Mouse (Mus musculus) left cerebral cortex, postnatal 36 days (tissue): ENCODE results near the gene Pank2. TPM values are rescaled to one million over a fixed set of nuclear protein-coding genes. Genes with fewer than 3 reads are reported as not detected.
"Not testable (repeated sequence)": the region's sequence is repeated elsewhere in the genome, so short reads cannot be mapped to it uniquely, and the experiment has no call there.

Source experiments
- DNase-seq, 2 experiments: peaks; one replicate each; pipeline ENCODE4 v3.0.0; 2021 to 2022; ENCODE audit warnings: low spot score in 2 of 2, mixed read lengths in 1 of 2
- intact Hi-C: fragments of 180-260 bp; cut with DNase I; formaldehyde crosslinking; loops from one replicate; pipeline ENCODE4 v1.15.1; 2025
- microRNA-seq: library from miRNA; unstranded; fragments of <30 nt; microRNA quantifications from one replicate; pipeline ENCODE4 v1.2.0, GENCODE M21; 2022
- total RNA-seq, 2 experiments: library from RNA; stranded (reverse); gene quantifications; 2 replicates each; pipeline ENCODE4 v1.2.3; 2021

Gene Pank2
- total RNA-seq, 2 experiments from 2014 or later: 67.4 to 72.0 TPM

DNA sequence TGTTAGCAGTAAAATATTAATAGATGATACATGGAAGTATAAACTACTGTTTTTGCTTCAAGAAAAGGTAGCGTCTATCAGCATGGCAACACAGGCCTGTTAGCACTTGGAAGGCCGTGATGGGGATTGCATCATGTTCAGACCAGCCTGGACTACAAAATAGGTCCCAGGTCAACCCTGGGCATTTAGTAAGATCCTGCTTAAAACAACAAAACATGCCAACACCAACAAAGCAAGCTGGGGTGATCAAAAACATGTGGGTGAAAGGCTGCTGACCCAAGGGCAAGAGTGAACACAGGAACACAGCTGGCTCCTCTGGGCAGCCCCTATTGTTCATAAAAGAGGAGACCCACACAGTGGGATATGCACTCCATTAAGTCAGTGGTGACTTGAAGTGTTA lies 45.5 kb downstream of the Pank2 start:
- intact Hi-C loops: no loop called here
- DNase-seq: no peak

DNA sequence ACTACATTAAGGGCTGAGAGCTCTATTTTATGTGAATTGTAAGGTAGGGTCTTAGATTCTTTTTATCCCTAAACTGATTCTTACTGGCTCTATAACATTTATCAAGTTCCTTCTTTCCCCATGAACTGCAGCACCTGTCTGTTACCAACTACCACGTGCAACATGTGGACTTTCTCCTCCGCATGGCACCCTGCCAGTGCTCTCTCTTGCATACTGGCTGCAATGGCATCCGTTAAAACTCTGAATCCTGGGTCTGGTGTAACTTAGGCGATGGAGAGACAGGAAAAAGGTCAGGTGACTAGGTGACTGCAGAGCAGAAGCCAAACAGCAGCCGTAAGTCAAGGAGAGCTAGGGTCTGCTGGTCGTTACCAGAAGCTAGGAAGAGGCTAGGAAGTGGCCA lies 47.0 kb downstream of the Pank2 start:
- no peak for DNase-seq
- intact Hi-C loops: no loop called here

DNA sequence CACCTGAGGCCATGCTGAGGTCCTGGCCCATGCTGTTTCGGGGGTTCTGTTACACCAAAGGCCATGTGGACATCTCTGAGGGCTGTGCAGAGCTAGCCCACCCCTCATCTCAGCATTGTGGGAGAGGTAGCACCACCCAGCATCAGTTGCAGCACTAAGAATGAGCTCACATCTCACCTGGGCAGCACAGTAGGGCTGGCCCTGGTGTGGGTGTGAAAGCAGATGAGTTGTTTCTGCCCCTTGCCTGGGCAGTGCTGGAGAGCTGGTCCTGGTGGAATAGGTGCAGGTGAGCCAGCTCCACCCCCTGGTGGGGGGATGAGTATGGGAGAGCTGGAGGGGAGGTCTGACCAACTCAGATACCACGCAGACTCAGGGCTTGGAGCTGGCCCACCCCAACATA lies 53.9 kb downstream of the Pank2 start:
- intact Hi-C loops: no loop called here
- DNase-seq: no peak

DNA sequence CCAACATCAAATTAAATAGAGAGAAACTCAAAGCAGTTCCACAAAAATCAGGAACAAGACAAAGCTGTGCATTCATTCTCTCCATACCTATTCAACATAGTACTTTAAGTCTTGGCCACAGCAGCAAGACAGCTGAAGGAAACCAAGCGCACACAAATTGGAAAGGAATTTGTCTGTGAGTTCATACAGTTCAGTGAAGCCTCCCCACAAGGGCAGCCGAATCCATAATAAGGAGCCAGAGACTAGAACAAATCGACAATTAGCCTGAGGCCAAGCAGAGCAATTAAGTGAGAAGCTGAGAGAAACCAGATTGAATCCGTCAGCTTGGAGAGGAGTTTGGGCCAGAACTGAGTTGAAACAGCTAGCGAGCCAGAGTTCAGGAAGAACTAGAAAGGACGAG lies 57.1 kb downstream of the Pank2 start:
- intact Hi-C loops: no loop called here
- DNase-seq: no peak

DNA sequence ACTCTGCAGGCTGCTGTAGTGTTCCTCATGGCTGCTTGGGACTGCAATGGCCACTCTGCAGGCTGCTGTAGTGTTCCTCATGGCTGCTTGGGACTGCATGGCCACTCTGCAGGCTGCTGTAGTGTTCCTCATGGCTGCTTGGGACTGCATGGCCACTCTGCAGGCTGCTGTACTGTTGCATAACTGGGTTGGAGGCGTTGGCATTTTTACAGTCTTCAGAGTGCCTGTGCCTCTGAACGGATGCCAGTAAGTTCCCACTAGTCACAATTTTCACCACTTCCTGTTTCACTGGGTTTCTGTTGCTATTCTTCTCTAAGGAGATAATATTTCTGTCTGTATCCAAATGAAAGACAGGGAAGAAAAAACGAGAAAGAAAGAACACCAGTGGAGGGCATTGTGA lies 58.9 kb downstream of the Pank2 start:
- intact Hi-C loops: not testable (repeated sequence)
- DNase-seq: peak; percentile 66

DNA sequence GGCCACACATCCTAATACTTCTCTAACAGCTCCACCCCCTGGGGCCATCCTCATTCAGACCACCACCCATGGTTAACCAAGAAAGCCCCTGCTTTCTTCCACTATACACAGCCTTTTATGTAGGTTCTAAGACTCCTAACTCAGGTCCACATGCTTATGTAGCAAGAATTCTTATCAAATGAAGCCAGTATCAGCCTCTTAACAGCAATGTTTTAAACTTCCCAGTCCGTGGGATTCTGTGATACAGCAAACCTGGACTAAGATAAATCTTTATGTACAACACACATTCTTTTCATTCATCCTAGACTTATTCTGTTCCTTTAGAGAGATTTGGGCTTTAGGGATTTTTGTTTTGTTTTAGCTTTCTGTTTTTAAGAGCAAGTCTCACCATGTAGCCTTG lies 61.4 kb downstream of the Pank2 start:
- intact Hi-C loops: no loop called here
- DNase-seq: no peak

DNA sequence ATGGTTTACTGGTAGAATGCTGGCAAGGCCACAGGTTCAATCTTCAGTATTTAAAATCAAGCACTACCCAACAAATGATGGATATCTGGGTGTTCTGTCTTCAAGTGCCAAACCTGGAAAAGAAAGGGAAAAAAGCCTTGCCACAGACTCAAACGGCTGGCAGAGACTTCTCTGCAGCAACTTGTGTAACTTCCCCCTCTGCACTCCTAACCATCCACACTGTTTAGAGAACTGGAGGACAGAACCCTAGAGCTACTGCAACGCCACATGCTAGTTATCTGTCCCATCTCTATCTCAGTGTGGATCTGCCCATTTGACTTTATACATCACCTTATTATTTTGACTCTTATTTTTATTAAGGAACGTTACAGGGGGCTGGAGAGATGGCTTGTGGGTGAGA lies 63.7 kb downstream of the Pank2 start:
- DNase-seq: no peak
- intact Hi-C loops: no loop called here

DNA sequence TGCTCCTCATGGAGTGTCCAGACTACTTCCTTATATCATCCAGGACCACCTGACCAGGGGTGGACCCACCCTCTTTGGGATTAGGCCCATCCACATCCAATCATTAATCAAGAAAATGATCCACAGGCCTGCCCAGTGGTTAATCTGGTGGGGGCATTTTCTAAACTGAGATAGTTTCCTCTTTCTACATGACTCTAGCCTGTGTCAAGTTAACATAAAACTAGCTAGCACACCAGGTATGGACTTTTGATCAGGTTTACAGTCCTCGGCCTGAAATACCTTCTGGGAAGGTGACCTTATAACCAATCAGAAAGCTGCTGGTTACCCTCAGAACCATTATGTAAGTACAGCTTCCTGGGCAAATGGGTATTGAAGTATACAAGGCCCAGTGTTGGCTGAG lies 66.7 kb downstream of the Pank2 start:
- no peak for DNase-seq
- intact Hi-C loops: no loop called here

DNA sequence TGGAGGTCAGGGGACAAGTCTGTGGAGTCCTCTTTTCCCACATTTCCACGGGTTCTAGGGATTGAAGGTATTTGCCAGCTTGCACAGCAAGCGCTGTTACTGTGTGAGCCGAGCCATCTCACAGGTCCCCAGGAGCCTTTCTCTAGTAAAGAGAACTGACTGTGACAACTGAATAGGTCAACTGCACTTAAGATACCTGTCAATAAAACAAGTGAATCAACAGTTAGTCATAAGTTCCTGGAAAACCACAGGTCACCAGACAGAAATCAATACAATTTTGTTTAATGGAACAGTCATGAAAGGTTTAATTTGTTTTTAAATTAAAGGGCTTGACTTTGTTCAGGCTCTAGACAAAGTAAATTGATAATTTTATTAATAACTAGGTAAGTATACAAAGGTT lies 68.3 kb downstream of the Pank2 start:
- DNase-seq: no peak
- intact Hi-C loops: no loop called here

DNA sequence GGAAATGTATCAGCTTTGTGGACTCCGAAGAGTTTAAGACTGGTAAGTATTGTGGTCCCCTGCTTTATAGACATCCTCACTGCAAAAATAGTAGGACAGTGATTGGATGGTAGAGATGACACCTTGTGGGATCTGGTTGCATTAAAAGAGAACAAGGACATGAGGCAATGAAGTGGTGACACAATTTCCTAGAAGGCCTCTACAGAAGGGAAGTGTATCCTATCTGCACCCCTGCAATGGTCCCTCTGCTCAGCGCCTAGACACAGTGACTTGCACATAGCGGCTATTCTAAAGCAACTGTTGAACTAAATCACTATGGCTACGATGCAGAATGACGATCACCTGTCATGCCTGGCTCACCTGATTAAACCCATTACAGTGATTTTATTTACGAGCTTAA lies 75.3 kb downstream of the Pank2 start:
- intact Hi-C loops: no loop called here
- no peak for DNase-seq

DNA sequence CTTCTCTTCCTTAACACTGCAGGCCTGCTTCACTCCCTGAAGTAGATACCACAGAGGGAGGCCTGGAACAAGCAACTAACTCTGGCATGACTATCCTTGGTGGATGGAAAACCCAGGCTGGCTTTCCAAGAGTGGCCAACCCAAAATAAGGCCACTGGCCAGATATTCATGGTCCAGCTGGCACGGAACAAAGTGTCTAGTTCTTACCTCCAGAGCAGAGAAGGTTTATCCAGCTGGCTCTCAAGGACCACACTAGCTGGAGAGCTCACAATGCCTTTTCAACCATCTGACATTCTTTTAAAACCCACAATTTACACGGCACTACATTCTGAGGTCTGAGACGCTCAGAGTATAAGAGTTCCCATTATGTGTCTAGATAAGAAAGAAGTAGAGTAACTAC lies 82.2 kb downstream of the Pank2 start:
- intact Hi-C loops: no loop called here
- peak in 1 of 2 experiments; percentile 21 for DNase-seq

DNA sequence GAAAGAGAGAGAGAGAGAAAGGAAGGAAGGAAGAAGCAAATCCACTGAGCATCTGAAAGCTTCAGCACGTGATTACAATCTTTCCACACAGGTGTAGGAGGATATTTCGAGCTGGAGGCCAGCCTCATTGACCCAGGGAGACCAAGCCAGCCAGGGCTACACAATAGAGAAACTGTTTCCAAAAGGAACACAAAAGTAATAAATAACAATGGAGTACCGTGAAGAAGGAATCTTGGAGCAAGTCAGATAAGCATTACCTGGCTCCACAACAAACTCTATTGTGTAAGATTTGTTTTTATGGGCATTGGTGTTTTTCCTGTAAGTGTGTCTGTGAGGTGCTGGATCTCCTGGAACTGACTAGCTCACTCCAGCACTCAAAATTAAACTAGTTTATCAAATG lies 83.3 kb downstream of the Pank2 start:
- intact Hi-C loops: no loop called here
- no peak for DNase-seq

Small RNA genes within 50 kb of the gene (microRNA-seq; reads per million reads assigned to microRNA genes)
- 27.1 reads per million, percentile 43 among the genes with 10 or more reads in this experiment for gene Mir103-2

Other genes starting within 250 kb of the Pank2 start
- gene Gfra4, start 219.4 kb upstream of the Pank2 start, total RNA-seq: 10 to 100 TPM; 53.5 to 65.7 TPM
- gene Adam33, start 198.7 kb upstream of the Pank2 start, total RNA-seq: 1 to 10 TPM; 4.9 to 9.0 TPM
- gene Siglec1, start 175.7 kb upstream of the Pank2 start, total RNA-seq: under 1 TPM; 0.32 to 0.75 TPM
- 10 to 100 TPM in 1 of 2 experiments, 1 to 10 TPM in 1; 7.2 to 11.9 TPM for gene Hspa12b, start 135.2 kb upstream of the Pank2 start, total RNA-seq
- gene Gm11037, start 129.0 kb upstream of the Pank2 start, total RNA-seq: not detected
- 10 to 100 TPM; 71.1 to 78.3 TPM for gene 1700037H04Rik, start 102.4 kb upstream of the Pank2 start, total RNA-seq
- 10 to 100 TPM; 75.1 to 88.0 TPM for gene Cenpb, start 82.4 kb upstream of the Pank2 start, total RNA-seq
- gene Cdc25b, start 75.5 kb upstream of the Pank2 start, total RNA-seq: 10 to 100 TPM; 13.9 to 22.8 TPM
- gene Spef1, start 75.2 kb upstream of the Pank2 start, total RNA-seq: 10 to 100 TPM in 1 of 2 experiments, 1 to 10 TPM in 1; 9.7 to 10.8 TPM
- gene Ap5s1, start 55.4 kb upstream of the Pank2 start, total RNA-seq: 10 to 100 TPM; 21.3 to 30.7 TPM
- 1 to 10 TPM; 6.5 to 6.9 TPM for gene Mavs, start 28.4 kb upstream of the Pank2 start, total RNA-seq
- gene Rnf24, start 90.4 kb downstream of the Pank2 start, total RNA-seq: 10 to 100 TPM; 37.4 to 39.4 TPM
- 10 to 100 TPM; 67.0 to 78.1 TPM for gene Smox, start 229.0 kb downstream of the Pank2 start, total RNA-seq